Mouse (Mus musculus): ENCODE results near the gene Mgst3. TPM values are rescaled to one million over a fixed set of nuclear protein-coding genes. Genes with fewer than 3 reads are reported as not detected.

Mgst3 gene
- polyA plus RNA-seq, 1 experiment from 2014 or later, result 404 TPM

DNA sequence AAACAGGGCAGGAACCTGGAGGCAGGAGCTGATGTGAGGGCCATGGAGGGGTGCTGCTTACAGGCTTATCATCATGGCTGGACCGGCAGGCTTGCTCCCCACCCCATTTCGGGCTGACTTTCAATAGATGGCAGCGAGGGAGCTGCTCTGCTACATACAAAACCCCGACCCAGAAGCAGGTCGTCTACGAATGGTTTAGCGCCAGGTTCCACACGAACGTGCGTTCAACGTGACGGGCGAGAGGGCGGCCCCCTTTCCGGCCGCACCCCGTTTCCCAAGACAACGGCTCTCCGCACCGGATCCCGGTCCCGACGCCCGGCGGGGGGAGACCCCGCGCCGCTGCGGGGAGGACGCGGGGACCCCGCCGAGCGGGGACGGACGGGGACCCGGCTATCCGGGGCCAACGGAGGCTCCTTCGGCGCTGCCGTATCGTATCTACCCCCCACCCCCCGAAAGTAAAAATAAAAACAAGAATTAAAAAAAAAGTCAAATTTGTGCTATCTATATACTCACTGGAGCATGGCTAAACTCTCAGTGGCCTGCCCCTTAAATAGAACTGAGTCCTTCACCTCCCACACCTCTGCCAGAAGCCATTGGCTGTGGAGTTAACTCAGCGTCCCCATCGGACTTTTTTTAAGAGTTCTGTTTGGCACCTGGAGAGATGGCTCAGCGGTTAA, 53.4 kb downstream of the Mgst3 start:
- Histone ChIP-seq H3K27ac (replicated peaks) (0 out of 2 replicates have a peak overlapping the region, but pooled peaks have one; percentile 29), H3K9me3 (replicated peaks) (no peaks in the 10 kb centered on the region), H3K4me3 (replicated peaks) (peak overlapping the region; percentile 65), H3K27me3 (no peaks in the 10 kb centered on the region), H3K9ac (peak overlapping the region; percentile 56), H3K36me3 (replicated peaks) (no peaks in the 10 kb centered on the region), H3K4me2 (peak overlapping the region; percentile 95), H3K4me1 (replicated peaks) (peaks cover 42% of the 10 kb centered on the region)
- peak; percentile 83 for ATAC-seq (ENCODE audit: insufficient read depth)
- 1% methylated on average over 47 of the region's 47 CpGs for WGBS (ENCODE audit: insufficient replicate concordance)

DNA sequence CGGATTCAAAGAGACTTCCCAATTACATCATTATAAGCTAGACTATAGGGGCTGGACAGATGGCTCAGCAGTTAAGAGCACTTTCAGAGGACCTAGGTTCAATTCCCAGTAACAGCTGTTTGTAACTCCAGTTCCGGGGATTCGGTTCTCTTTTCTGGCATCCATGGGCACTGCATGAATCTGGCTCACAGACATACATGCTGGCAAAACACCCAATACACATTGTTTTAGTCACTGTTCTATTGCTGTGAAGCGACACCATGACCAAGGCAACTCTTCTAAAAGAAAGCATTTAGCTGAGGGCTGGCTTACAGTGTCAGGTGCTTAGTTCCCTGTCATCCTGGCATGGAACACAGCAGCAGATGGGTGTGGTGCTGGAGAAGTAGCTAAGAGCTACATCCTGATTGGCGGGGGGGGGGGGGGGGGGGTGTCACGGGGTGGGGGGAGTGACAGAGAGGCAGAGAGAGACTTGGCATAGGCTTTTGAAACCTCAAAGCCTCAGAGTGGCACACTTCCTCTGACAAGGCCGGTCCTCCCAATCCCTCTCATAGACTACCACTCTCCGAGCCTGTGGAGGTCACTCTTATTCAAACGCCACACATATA, 54.4 kb downstream of the Mgst3 start:
- ATAC-seq (ENCODE audit: insufficient read depth), result no peak
- no peaks in the 10 kb centered on the region for H3K36me3 ChIP-seq (replicated peaks)
- H3K27ac ChIP-seq (replicated peaks), result no peak overlapping the region
- H3K4me3 ChIP-seq (replicated peaks), result no peak overlapping the region
- no peak overlapping the region for H3K4me2 ChIP-seq
- H3K27me3 ChIP-seq, result no peaks in the 10 kb centered on the region
- no peak overlapping the region for H3K9ac ChIP-seq
- WGBS (ENCODE audit: insufficient replicate concordance), result 55% methylated on average over 8 of the region's 9 CpGs
- H3K9me3 ChIP-seq (replicated peaks), result no peaks in the 10 kb centered on the region
- peaks cover 42% of the 10 kb centered on the region for H3K4me1 ChIP-seq (replicated peaks)

DNA sequence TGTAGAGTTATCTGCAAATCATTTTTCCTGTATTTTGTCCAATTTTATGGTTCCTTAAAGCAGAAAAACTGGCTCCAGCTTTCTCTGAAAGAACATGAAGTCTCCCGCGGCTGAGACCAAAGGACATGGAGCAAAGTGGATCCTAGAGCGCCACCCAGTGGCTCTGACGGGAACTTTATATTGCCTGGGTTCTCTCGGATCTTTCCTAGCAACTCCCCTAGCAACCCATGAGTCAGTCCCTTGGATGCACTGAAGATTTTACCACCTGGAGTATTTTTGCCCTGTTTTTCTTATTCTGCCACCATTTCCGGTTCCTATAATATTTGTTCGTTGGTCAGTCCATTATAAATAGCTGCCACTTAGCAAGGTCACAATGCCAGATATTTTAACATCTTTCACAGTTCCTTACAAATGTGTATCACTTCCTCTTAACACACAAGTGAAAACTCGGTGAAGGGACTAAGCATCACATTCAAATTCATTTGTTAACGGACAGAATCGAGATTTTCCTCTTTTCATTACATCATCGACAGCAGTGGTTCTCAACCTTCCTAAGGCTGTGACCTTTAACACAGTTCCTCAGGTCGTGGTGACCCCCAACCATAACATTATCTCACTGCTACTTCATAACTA, 56.1 kb downstream of the Mgst3 start:
- Histone ChIP-seq H3K9ac (no peak overlapping the region), H3K9me3 (replicated peaks) (no peaks in the 10 kb centered on the region), H3K36me3 (replicated peaks) (peaks cover 7% of the 10 kb centered on the region), H3K4me3 (replicated peaks) (no peak overlapping the region), H3K4me2 (no peak overlapping the region), H3K27ac (replicated peaks) (no peak overlapping the region), H3K4me1 (replicated peaks) (peaks cover 34% of the 10 kb centered on the region), H3K27me3 (no peaks in the 10 kb centered on the region)
- no peak for ATAC-seq (ENCODE audit: insufficient read depth)
- 12% methylated on average over 12 of the region's 12 CpGs for WGBS (ENCODE audit: insufficient replicate concordance)

DNA sequence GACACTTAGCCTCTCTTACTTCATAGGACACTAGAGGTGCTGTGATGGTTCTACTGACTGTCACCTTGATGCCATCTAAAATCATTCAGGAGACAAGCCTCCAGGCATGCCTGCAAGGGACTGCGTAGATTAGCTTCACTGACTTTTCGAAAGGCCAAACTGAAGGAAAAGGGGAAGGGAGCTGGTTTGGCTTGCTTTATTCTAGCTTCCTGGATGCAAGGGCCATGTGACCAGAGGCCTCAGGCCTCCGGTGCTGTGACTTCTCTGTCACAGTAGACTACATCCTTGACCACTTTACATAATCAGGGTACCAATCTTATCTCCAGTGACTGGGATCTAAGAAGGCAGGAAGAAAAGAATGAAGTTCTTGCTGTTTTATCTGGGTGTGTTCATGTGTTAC, 57.2 kb downstream of the Mgst3 start:
- WGBS (ENCODE audit: insufficient replicate concordance), result 60% methylated on average over 3 of the region's 3 CpGs
- Histone ChIP-seq H3K9me3 (replicated peaks) (no peaks in the 10 kb centered on the region), H3K27ac (replicated peaks) (no peak overlapping the region), H3K4me3 (replicated peaks) (no peak overlapping the region), H3K9ac (no peak overlapping the region), H3K4me1 (replicated peaks) (peaks cover 28% of the 10 kb centered on the region), H3K4me2 (no peak overlapping the region), H3K27me3 (no peaks in the 10 kb centered on the region), H3K36me3 (replicated peaks) (peaks cover 18% of the 10 kb centered on the region)
- ATAC-seq (ENCODE audit: insufficient read depth), result no peak

DNA sequence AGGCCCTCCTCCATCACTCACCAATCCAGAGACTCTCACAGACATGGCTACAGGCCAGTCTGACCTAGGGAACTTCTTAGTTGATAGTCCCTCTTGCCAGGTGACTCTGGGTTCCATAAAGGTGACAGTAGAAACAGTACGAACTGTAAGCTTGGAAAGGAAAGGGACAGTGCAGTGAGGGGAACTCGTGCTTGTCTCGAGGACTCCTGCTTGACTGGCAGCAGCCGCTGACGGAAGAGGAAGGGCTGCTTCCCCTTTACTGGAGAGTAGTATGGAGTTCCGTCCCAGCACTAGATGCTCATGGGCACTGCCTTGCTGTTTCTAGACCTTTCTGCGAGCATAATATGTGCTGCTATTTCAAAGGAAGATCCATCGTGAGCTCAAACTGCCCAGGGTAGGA, 62.5 kb downstream of the Mgst3 start:
- Histone ChIP-seq H3K27me3 (no peaks in the 10 kb centered on the region), H3K9ac (no peak overlapping the region), H3K27ac (replicated peaks) (no peak overlapping the region), H3K36me3 (replicated peaks) (peaks cover 59% of the 10 kb centered on the region), H3K4me2 (no peak overlapping the region), H3K4me1 (replicated peaks) (no peaks in the 10 kb centered on the region), H3K9me3 (replicated peaks) (no peaks in the 10 kb centered on the region), H3K4me3 (replicated peaks) (no peak overlapping the region)
- WGBS (ENCODE audit: insufficient replicate concordance), result 62% methylated on average over 8 of the region's 8 CpGs
- no peak for ATAC-seq (ENCODE audit: insufficient read depth)

DNA sequence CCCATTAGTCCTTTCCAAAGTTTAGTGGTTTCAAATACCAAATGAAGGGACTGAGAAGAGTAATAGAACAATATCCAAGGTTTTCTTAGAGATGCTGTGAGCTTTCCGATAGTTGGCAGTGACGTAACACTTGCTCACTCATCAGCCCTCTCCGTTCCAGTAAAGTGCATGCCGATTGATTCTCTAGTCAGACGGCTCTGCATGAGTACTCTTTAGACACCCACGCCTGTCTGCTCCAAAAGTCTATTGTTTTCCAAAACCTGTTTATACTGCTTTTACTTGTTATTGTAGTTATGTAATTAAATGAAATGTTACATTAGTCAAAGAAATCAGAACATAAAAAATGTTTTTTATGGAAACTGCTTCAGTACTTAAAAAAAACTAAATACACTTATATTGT, 64.9 kb downstream of the Mgst3 start:
- Histone ChIP-seq H3K27me3 (no peaks in the 10 kb centered on the region), H3K4me3 (replicated peaks) (no peak overlapping the region), H3K27ac (replicated peaks) (no peak overlapping the region), H3K4me2 (no peak overlapping the region), H3K9ac (no peak overlapping the region), H3K9me3 (replicated peaks) (no peaks in the 10 kb centered on the region), H3K4me1 (replicated peaks) (no peaks in the 10 kb centered on the region), H3K36me3 (replicated peaks) (peaks cover 70% of the 10 kb centered on the region)
- ATAC-seq (ENCODE audit: insufficient read depth), result no peak
- WGBS (ENCODE audit: insufficient replicate concordance), result 83% methylated on average over 6 of the region's 6 CpGs

Small RNA genes within 50 kb of the gene (microRNA-seq; reads per million reads assigned to microRNA genes)
- gene Gm25911, result 2.0 reads per million

Other genes with a start within 250 kb of the Mgst3 start
- gene Uck2, start 108.5 kb downstream of the Mgst3 start, polyA plus RNA-seq (2015; fragmentation: Nextera tagmentation; extraction: Ambion mirVana), result 30.9 and 36.0 TPM in 2 replicates
- gene Tmco1, start 85.5 kb downstream of the Mgst3 start, polyA plus RNA-seq (2015; fragmentation: Nextera tagmentation; extraction: Ambion mirVana), result 55.0 and 55.3 TPM in 2 replicates
- 72.7 and 75.1 TPM in 2 replicates for gene Aldh9a1, start 43.9 kb downstream of the Mgst3 start, polyA plus RNA-seq (2015; fragmentation: Nextera tagmentation; extraction: Ambion mirVana)
- gene Lrrc52, start 72.9 kb upstream of the Mgst3 start, polyA plus RNA-seq (2015; fragmentation: Nextera tagmentation; extraction: Ambion mirVana), result not detected in 2 replicates
- 0.35 and 0.51 TPM in 2 replicates for gene Rxrg, start 204.5 kb upstream of the Mgst3 start, polyA plus RNA-seq (2015; fragmentation: Nextera tagmentation; extraction: Ambion mirVana)

All from liver, embryonic 15.5 days (tissue).